Mouse (Mus musculus): ENCODE measurements around the gene Gm21095. TPM values are rescaled to one million over a fixed set of nuclear protein-coding genes. Genes with fewer than 3 reads are reported as not detected.

The Gm21095 gene
- polyA plus RNA-seq (2012; ENCODE audit: low replicate concordance) = not detected in 2 replicates

DNA sequence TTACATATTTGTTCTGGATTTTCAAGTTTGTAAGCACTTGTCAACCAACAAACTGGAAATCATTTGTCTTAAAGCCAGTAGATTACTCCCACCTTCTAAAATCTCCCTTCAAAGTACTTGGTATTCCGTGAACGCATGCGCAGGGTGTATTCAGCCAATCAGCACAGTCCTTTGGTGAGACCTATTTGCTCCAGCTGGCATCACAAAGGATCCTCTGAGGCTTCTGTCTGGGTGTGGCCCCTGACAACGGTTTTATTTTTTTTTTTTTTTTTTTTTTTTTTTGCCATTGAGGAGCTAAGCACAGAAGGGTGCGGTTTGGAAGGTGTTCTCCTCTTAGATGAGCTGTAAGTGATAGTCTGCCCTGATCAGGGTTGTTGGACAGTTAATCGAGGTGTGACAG is at the start of gene Gm21095:
TSS of gene Gm21095 (plus strand) at position 301 of the 400 bp plus-strand sequence.

